Mouse (Mus musculus) testis, postnatal 10 days (tissue): Measurements from ENCODE around the gene AI837181.

Experiments used
- DNase-seq: peaks from one replicate; pipeline ENCODE4 v3.0.0; 2021; ENCODE audit warnings: low spot score

Gene AI837181

DNA sequence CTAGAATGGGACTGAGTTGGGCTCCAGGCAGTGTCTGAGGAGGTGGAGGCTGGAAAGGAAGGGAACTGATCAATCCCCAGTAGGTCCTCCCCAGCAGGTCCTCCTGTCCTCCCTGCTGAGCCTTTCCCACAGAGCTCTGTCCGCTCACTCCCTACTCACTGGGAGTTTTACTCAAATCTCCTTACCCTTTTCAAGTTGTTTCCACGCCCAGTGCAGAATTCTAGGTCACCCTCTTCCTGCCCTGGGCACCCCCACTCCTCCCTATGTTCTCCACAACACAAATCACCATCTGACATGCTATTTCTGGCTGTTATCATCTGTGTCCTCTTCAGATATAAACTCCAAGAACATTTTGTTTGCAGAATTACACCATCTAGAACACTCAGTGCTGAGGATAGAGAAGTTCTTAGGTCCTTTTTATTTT, 10.4 kb upstream of the AI837181 start:
- DNase-seq = no peak

DNA sequence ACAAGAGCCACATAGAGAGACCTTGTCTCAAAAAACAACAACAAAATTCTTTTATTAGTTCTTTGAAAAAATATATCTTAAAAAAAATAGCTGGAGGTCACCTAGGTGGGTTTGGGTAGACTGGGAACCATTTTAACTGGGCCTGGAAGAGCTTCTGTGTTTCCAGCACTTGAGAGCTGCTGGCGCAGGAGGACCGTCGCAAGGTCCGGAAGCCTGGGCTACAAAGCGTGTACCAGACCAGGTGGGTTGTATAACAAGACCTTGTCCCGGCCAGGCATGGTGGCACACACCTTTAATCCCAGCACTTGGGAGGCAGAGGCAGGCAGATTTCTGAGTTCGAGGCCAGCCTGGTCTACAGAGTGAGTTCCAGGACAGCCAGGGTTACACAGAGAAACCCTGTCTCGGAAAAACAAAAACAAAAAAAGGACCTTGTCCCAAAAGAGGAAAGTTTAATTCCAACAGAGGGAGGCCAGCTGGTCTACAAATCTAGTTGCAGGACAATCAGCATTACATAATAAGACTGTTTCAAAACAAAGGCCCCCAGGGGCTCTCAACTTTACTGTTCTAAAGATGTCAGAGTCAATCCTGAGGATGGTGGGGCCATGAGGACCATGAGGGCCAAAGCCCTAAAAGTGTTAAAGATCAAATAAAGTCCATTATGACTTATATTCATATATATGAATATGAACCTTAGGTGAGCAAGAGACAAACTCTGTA, 6.0 kb upstream of the AI837181 start:
- no peak for DNase-seq

DNA sequence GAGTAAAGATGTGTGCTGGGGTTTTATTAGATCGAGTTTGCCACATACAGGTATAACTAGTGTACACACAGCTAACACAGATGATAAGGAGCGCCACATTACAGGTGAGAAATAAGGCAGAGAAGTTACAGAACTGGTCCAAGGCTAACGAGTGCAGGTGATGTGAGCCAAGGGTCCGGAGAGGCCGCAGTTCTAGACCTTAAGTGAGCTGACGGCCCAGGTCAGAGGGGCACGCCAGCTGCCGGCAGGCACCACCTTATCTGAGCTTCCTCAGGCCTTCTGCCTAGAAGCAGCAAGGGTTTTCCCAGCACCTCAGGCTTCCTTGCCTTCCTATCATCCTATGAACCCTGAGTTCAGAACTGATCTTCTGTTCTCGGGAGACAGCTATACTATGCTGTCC, 5.3 kb upstream of the AI837181 start:
- DNase-seq = no peak

DNA sequence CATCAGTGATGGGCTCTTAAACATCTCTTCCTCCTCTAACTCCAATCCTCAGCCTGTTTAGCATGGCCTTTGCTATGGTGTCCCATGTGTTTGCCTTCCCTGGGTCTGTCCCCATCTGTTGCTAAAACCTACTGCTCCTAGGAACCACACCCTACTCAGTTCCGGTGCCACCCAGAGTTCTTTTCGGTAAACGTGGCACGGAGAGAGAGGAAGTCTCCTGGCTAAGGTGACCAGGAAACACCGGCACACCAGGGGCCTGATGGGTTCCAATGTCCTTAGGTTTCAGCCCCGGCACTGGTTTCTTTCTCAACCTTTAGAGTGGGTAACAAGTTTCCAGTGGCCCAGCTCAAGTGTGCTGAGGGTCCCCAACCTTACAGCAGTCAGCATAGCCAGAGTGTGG, 4.4 kb upstream of the AI837181 start:
- no peak for DNase-seq

DNA sequence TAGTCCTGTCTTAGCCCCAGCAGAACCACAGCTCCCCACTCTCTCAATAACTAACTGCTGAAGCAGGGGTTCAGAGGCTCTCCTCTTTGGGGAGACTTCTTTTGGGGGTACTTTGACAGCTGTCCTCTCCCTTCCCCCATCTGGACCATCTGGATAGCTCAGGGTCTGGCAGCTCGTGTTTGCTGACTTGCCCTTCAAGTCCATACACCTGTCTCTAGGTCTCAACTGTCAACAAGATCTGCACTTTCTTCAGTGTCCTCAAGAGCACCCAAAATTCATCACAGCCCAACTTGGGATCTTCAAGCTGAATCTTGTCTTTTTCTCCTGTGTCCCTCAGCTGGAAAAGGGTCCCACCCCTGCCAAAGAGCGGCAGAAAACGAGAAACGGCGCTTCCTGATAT, 3.2 kb upstream of the AI837181 start:
- no peak for DNase-seq

DNA sequence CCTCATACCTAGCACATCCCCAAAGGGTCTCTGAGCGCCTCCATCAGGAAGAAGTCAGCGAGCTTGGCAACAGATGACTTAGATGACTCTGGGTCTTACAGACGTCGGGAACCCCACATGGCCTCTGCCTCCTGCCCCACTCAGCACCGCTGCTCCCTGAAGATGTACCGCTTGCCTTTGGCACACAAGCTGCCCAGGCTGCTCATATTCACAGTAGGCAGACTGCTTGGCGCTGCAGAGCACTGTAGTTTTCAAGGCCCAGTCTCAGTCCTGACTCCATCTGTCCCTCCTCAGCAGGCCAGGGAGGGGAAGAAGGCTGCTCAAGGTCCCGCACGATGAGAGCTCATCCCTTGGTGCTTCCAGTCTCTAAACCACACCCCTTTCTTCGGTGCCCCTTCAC, 2.7 kb upstream of the AI837181 start:
- no peak for DNase-seq

DNA sequence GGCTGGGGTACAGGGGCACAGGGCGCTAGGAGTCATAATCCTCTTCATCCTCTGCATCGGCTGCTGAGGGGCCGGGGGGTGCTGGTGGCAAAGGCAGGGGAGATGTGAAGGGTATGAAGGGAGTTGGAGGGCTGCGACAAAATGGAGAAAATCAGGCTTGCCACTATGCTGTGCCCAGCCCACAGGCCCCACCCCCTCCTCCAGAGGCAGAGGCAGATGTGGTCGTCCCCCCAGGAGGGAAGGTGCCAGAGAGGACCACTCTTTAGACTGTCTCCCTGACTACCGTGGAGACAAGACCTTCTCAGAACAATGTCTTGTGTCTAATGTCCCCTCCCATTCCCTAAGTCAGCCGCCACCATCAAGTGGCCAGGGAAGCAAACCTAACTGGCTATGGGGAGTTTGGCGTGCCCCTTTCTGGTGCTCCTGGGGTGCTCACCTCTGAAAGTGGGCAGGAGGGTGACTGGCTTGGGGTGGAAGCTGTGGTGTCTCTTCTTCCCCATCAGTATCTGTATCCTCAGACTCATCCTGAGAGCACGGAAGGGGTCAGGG, 2.0 kb upstream of the AI837181 start:
- no peak for DNase-seq

DNA sequence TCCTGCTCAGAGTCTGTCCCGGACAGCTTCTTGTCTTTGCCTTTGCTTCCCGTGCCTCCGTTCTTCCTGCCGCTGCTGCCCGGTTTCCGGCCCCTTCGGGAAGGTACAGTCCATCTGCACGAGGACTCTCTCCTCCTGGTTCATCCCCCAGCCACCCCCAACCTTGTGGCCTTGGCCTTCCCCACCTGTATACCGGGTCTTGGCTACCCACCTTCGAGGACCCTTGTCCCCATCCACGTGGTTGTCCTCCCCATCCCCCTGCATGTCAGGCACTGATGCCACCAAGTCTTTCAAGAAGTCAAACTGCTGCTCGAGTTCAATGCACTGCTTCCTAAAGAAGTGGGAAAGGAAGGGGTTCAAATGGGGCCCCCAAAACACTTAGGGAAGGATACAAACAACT, 1.4 kb upstream of the AI837181 start:
- DNase-seq = peak; percentile 46

DNA sequence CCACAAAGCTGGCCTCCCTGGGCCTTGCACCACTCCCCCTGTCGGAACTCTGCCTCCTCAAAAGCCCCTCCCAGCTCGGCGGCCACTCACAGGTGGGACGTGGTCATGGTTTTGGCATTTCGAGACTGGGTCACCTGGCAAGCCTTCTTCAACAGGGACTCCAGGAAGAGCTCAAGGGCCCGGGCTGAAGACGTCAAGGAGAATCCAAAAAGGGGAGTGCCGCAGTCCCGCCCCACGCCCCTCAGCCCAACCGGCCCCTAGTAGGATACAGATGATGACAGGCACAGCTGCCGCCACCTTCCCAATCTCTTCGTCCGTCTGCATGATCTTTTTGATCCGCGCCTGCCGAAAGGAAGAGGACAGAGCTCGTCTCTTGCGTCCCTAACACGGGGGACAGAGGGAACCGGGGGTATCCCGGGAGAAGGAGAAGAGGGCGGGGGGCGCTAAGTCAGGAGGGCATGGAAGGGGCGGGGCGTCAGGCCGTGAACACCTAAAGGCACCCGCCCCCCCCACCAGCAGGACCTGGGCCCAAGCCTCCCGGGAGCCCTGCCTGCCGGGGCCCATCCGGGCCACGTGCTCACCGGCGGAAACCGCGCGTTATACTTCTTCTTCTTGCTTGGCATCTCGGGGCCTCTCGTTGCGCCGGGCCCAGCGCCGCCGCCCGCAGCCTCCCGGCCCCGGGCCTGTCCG, 707 bp upstream of the AI837181 start:
- peak; percentile 92 for DNase-seq

DNA sequence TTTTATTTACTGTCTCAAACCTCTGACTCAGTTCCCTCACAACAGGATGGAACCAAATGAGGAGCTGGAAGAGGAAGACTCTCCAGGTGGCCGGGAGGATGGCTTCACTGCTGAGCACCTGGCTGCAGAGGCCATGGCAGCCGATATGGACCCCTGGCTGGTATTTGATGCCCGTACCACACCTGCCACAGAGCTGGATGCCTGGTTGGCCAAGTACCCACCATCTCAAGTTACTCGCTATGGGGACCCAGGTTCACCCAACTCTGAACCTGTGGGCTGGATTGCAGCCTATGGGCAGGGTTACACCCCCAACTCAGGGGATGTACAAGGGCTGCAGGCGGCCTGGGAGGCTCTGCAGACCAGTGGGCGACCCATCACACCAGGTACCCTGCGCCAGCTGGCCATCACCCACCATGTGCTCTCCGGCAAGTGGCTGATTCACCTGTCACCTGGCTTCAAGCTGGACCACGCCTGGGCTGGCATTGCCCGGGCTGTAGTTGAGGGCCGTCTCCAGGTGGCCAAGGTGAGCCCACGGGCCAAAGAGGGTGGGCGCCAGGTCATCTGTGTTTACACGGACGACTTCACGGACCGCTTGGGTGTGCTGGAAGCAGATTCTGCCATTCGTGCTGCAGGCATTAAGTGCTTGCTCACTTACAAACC, 1.1 kb downstream of the AI837181 start:
- DNase-seq = peak; percentile 56

DNA sequence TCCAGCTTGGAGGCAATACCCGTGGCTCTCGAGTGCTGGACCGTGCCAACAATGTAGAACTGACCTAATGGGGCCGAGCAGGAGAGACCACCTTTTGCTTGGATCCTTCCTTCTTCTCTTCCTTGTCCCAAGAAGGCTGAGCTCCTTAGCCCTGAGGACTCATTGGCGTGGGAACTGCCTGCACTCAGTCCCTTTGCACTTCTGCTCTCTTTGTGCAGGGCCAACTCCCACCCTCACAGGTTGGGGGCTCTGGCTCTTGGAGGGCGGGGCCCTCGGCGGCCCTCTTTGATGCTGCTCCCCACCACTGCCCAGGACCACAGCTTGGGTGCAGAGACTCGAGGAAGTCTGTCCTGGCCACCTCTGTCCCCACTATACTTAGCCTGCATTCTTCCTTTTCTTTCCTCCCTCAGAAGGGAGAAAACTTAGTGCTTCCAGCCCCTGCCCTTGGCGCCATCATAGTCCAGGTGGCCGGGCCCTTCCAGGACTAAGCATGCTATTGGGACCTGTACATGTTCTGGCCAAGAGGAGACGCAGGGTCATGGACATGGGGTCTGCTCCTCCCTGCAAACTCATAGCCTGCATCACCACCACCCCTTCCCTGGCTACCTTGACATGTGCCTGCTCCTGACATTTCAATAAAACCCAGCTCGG, 1.8 kb downstream of the AI837181 start:
- DNase-seq = no peak

DNA sequence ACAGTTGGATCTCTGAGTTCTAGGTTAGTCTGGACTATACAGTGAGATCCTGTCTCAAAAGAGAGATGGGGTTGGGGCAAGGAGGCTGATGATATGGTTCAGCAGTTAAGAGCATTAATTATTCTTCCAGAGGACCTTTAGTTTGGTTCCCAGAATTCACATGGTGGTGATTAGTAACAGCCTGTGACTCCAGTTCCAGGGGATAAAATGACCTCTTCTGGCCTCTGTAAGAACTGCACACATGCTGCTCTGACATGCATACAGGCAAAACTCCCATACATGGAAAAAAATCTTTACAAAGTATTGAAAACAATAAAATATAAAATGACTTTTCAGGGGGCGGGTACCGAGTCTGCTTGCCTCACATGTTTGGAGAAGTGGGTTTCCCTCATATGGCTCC, 3.1 kb downstream of the AI837181 start:
- DNase-seq = no peak

DNA sequence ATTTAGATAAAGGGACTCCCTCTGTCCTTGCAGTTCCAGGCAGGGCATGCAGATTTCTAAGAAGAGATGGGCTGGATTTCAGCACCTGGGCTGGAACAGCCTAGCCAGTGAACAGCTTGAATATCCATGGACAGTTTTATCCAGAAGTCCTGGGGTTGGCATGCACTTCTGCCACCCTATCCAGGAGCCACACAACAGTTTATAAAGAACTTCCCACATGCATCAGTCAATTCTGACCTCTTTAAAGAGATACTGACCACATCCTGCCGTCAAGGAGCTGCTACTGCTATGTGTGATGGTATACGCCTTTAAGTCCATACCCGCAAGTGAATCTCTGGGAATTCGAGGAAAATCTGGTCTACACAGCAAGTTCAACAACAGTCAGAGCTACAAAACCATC, 4.3 kb downstream of the AI837181 start:
- DNase-seq = no peak

DNA sequence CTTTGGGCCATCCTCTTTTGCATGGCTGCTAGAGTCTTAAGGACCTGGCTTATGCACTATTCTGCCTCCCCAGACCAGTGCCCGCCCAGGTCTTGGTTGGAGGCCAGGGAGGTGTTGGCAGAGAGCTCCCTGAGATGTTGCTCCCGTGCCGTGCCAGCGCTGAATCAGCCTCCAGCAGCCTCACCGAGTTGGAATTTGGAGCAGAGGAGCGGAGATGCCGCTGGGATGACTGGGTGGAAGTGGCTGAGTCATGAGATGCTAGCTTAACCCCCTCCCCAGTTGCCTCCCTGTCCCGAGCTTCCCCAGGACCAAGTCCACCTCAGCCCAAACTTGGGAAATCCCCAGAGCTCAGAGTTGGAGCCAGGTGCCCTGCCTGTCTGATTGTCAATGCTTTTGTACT, 4.9 kb downstream of the AI837181 start:
- DNase-seq = peak; percentile 68

DNA sequence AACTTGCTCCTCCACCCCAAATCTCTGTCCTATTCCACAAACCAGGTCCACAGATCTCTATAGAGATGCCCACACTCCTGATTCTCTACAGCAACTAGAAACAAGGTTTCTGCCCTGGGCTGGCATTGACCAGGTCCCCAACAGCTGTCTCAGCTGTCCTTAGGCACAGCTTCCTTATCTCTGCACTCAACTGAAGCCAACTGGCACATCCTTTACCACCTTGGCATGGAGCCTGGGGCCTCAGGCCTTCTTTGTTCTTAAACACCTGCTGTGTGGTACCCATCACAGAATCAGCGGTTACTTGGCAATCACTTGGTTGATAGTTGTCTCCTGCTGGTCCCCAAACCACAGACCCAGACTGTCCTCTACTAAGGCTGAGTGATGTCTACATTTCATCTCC, 5.5 kb downstream of the AI837181 start:
- DNase-seq = peak; percentile 58

DNA sequence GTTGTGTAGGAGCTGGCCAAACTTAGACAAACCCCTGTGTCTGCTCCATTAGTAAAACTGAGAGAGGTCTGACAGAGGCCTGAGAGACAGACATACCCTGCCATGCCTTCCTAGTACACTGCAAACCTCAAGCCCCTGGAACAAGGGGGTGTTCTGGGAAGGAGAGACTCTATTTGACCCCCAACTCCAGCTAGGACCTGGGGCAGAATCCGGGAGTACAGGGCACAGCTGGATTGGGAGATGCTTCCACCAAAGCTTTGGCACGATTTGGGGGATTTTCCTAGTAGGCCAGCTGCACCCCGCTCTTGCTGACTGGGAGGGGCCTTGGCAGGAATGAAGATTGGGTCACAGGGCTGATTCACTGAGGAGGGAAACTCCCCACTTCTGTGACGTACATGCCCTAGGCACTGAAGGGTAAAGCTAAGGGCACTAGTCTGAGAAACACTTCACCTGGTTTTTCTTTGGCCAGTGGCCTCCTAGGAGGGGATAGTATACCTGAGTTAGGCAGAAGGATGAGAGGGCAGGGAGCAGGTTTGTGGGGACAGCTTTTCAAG, 7.0 kb downstream of the AI837181 start:
- no peak for DNase-seq

DNA sequence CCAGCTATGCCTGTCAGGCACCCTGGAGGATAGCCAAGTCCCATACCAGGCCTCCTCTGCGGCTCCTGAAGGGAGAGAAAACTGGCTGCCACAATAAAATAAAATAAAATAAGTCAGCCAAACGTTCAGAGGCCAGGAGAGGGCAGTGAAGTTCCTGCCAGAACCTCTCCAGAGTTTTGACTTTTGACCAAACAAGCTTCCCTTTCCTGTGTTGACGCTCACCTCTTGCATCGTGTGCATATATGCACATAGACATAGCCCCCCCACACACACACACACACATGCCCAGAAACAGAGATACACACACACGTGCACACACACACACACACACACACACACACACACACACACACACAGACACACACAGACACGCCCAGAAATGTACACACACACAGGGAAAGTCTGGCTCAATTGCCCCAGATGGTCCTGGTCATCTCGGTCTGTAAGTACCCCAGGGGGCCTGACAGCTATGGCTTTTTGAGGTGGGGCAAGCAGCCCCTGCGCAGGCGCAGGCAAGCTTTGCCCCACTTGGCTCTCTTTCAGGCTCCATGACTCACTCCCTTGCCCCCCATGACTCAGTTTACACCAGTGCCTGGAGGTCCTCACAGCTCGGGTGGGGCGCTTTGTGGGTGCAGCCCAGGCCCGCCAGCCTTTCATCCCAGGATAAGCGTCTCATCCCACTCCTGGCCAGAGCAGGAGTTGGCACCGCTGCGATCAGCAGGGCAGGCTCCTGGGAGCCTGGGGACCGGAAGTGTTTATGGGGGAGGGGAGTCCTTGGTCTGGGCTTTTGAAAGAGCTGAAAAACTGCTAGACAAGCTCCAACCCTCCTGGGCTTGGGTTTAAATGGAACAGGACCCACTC, 8.3 kb downstream of the AI837181 start:
- peak; percentile 70 for DNase-seq

DNA sequence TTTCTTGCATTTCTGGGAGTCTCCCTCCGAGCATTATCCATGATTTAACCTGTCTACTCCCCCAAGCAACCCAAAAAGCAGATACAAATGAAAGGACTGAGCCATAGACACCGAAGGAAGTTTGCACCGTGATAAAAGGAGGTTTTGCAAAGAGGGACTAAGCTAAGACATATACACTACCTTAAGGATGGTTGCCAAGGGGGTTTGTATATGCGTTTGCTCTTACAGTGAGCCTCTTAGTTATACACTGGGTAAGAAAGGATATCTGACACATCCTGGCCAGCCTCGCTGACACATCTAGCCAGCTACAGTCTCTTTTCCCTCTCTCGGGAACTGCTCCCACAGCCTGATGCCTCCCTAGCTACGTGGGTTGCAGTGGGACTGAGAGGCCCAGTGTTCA, 9.0 kb downstream of the AI837181 start:
- no peak for DNase-seq

DNA sequence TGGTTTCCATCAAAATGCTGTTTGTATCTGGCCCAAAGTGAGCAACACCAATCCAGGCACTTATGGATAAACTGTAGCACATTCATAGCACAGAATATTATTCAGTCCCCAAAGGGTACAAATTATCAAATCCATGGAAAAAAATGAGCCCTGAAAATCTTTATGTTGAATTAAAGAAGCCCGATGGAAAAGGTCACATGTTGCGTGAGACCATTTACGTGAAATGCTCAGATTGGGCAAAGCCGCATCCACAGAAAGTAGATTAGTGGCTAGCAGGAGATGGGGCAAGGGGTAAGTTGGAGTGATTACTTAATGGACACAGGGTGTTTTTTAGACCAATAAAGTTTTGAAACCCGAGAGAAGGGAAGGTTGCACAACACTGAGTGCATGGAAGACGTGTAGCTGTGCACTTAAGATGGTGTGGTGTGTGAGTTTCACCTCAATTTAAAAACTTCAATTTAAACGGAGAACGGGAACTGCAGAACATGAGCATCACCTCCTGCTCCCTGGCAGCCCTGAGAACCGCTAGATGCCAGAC, 19.5 kb downstream of the AI837181 start:
- no peak for DNase-seq

DNA sequence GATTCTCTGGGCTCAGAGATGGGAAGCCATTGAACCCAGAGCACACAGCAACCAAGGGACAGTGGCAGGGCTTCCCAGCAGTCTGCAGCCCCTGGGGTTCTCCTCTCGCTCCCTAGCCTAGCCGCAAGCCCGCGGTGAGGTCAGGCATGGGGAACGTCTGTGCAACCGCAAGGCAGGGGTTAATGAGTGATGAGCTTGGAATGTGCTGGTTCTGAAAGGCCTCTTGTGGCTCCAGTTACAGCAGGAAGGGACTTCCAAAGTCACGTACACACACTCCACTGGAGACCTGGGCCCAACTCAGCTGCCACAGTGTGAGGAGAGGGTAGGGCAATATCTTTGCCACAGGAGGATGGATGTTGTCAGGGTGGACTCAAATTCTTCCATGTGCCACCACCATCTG, 20.0 kb downstream of the AI837181 start:
- no peak for DNase-seq

DNA sequence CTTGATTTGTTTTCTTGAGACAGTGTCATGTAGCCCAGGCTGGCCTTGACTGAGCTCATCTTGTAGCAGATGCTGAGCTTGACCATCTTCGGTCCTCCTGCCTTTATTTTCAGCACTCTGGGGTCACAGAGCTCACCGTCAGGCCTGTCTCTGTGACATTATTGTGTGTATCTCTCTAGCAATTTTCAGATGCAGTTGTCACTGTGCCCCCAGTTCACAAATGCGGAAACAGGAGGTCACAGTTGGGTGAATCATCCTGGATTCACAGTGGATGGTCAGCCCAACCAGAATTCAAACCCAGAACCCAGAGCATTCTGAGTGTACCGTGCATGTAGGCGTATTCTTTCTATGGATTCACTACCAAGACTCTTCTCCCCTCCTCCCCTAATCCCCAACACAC, 20.8 kb downstream of the AI837181 start:
- DNase-seq = no peak
